15 mouse cellular contexts compared by ENCODE assay signal in genomic region chr10:117566204-117566603, GRCm38 (mm10).
A peak's percentile ranks its signal among the peaks of the same experiment; 100 is the strongest.
DNase-seq lines count a peak whose midpoint lies in the region; ATAC-seq and TF ChIP-seq lines count a peak whose summit lies in the region.
"Had no signal": no experiment of that assay in that cellular context is flagged by ENCODE, and none has a peak within 500 bp of the region (broad histone marks: within the 10 kb centered on the region; RNA-seq: fewer than 3 reads in every experiment).

No protein-coding gene starts in this region.

- no peak for DNase-seq in heart, adult 2 months
- no peak for DNase-seq in heart, adult 18-20 months
- DNase-seq in lung, postnatal 0 days (ENCODE audit: low spot score), result no peak
- no peak for DNase-seq in lung, postnatal 10 days
- DNase-seq in ZHBTc4 (ENCODE audit: low read depth, low spot score), result peak; percentile 46
- DNase-seq in testis, postnatal 10 days (ENCODE audit: low spot score), result peak; percentile 54
- DNase-seq in embryo, embryonic 10.5 days (ENCODE audit: low spot score), result no peak
- no peak for DNase-seq in kidney, postnatal 14 days
- DNase-seq: adrenal gland, postnatal 36 days; cerebellum, adult 18-20 months; kidney, adult 11 months; right cerebral cortex, postnatal 25 days had no signal

- H3K27ac ChIP-seq in heart, adult 2 months, result no peak overlapping the region
- H3K27ac ChIP-seq in lung, postnatal 0 days (ENCODE audit: low read length), result no peak overlapping the region
- H3K27ac ChIP-seq: heart, embryonic 10.5 days; liver, embryonic 15.5 days; stomach, embryonic 15.5 days had no signal

- H3K9me3 ChIP-seq in lung, postnatal 0 days (ENCODE audit: low read length), result no peaks in the 10 kb centered on the region
- H3K9me3 ChIP-seq: heart, embryonic 10.5 days; liver, embryonic 15.5 days; stomach, embryonic 15.5 days had no signal

- WGBS in heart, adult 2 months, result 82% methylated on average over 3 of the region's 3 CpGs
- 85% methylated on average over 3 of the region's 3 CpGs for WGBS in lung, postnatal 0 days

- no peak overlapping the region for H3K4me2 ChIP-seq in lung, postnatal 0 days (replicated peaks; ENCODE audit: low read depth, low read length)
- H3K4me2 ChIP-seq: liver, embryonic 15.5 days; stomach, embryonic 15.5 days had no signal

- no peak for ATAC-seq in lung, postnatal 0 days

- H3K27me3 ChIP-seq in heart, adult 2 months (ENCODE audit: control insufficient read depth, insufficient read depth, low read length), result 0 out of 2 replicates have a peak, but pooled peaks cover 1% of the 10 kb centered on the region
- H3K27me3 ChIP-seq in lung, postnatal 0 days (replicated peaks; ENCODE audit: insufficient read depth, low read length), result no peaks in the 10 kb centered on the region
- H3K27me3 ChIP-seq: stomach, embryonic 15.5 days had no signal

- H3K4me3 ChIP-seq in heart, adult 2 months, result no peak overlapping the region
- no peak overlapping the region for H3K4me3 ChIP-seq in lung, postnatal 0 days (ENCODE audit: low read depth, low read length)
- H3K4me3 ChIP-seq: heart, embryonic 10.5 days; liver, embryonic 15.5 days; stomach, embryonic 15.5 days had no signal

- TF ChIP-seq POLR2A in heart, adult 2 months (IDR thresholded peaks at IDR 0.05; ENCODE audit: insufficient read depth, low read depth, low read length), result no peak

- TF ChIP-seq EP300 in heart, adult 2 months (IDR thresholded peaks at IDR 0.05; ENCODE audit: insufficient read depth, low read depth, low read length), result no peak
- no peak for TF ChIP-seq EP300 in lung, postnatal 0 days (IDR thresholded peaks at IDR 0.05)

- no peaks in the 10 kb centered on the region for H3K36me3 ChIP-seq in heart, adult 2 months (ENCODE audit: control insufficient read depth, insufficient read depth, low read length)
- no peaks in the 10 kb centered on the region for H3K36me3 ChIP-seq in lung, postnatal 0 days (ENCODE audit: insufficient read depth, low read length)
- H3K36me3 ChIP-seq: heart, embryonic 10.5 days; liver, embryonic 15.5 days; stomach, embryonic 15.5 days had no signal

- H3K4me1 ChIP-seq in heart, adult 2 months (ENCODE audit: control insufficient read depth, insufficient read depth, low read length), result peaks cover 1% of the 10 kb centered on the region; the same call in 1 of the 2 replicates
- H3K4me1 ChIP-seq in lung, postnatal 0 days (ENCODE audit: insufficient read depth, low read depth, low read length), result 0 out of 2 replicates have a peak, but pooled peaks cover 2% of the 10 kb centered on the region

- H3K9ac ChIP-seq in heart, adult 2 months (ENCODE audit: low read depth, low read length), result no peak overlapping the region
- no peak overlapping the region for H3K9ac ChIP-seq in lung, postnatal 0 days (replicated peaks; ENCODE audit: low read depth)
- H3K9ac ChIP-seq: liver, embryonic 15.5 days; stomach, embryonic 15.5 days had no signal

- no peaks in the 10 kb centered on the region for H3K79me2 ChIP-seq in heart, adult 2 months (replicated peaks; ENCODE audit: control insufficient read depth, insufficient read depth, low read length)

- 0 out of 2 replicates have a peak, but pooled peaks have one; percentile 12 for TF ChIP-seq CTCF in heart, adult 2 months (IDR thresholded peaks at IDR 0.05)
- TF ChIP-seq CTCF in lung, postnatal 0 days (IDR thresholded peaks at IDR 0.05), result peak; percentile 47

- intact Hi-C loops in heart, adult 2 months (cut with DNase I), result loop anchor here (5.0 kb wide), 1 partner anchor 111 kb away; no protein-coding TSS in a partner anchor

Comparison
In these comparisons a context has a peak if more than half of its experiments do, and no peak if none do; other contexts are left out.
1. DNase-seq: peak in ZHBTc4 (single experiment) and testis, postnatal 10 days (single experiment); none in heart, adult 2 months (0 of 2), heart, adult 18-20 months (0 of 2), lung, postnatal 0 days (single experiment), lung, postnatal 10 days (single experiment), embryo, embryonic 10.5 days (single experiment) and kidney, postnatal 14 days (single experiment).